Mouse (Mus musculus): ENCODE data around the gene Kalrn. TPM values are rescaled to one million over a fixed set of nuclear protein-coding genes. Genes with fewer than 3 reads are reported as not detected.

Gene Kalrn
- polyA plus RNA-seq, 1 experiment from 2014 or later, result 44.6 TPM

DNA sequence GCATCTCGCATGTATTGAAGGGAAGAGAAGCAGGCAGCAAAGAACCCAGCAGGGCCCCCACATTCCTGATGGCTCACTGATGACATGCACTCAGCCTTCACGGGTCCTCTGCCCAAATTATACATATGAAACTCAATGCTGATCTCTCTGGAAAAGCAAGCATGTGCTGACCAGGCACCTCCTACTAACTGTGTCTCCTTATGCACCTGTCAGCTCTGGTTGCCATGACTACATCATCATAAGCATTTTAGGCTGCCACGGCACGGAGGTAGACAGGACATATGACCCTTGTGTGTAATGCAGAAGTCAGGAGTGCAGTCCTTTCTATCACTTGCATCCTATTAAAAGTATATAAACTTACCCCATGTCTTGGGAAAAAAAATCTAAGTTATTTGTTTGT, 29.6 kb downstream of the Kalrn start:
- 66% methylated on average over 4 of the region's 4 CpGs for WGBS
- ATAC-seq (ENCODE audit: low FRiP score, low TSS enrichment) (no peak), DNase-seq (peak; percentile 49)
- H3K4me2 ChIP-seq (ENCODE audit: low read length), result no peak overlapping the region
- H3K4me3 ChIP-seq (replicated peaks; ENCODE audit: low read depth, low read length), result no peak overlapping the region
- no peaks in the 10 kb centered on the region for H3K27me3 ChIP-seq (ENCODE audit: control insufficient read depth, insufficient read depth, low read length)
- no peak overlapping the region for H3K9ac ChIP-seq (replicated peaks; ENCODE audit: low read length)
- H3K36me3 ChIP-seq (ENCODE audit: control insufficient read depth, insufficient read depth, low read length), result no peaks in the 10 kb centered on the region
- H3K9me3 ChIP-seq (ENCODE audit: control insufficient read depth, low read length), result no peaks in the 10 kb centered on the region
- H3K4me1 ChIP-seq (ENCODE audit: control insufficient read depth, insufficient read depth, low read length), result peaks cover 31% of the 10 kb centered on the region
- H3K27ac ChIP-seq (replicated peaks; ENCODE audit: low read depth, low read length), result no peak overlapping the region

DNA sequence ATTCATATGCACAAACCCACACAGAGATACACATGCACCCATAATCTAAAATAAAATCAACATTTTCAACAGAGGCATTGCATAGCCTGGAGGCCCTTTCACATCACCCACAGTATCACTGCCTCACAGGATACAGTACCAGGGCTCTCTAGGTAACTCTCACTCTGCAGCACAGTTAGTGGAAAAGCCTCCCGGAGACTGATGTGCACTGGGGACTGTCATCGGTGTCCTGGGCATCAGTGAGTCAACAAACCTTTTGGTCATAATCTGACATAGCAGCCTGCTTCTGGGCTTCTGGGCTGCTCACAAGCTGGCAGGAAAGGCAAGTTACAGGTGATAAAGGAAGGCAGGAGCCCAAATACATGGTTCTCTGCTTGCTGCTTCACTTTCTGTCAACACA, 31.0 kb downstream of the Kalrn start:
- Histone ChIP-seq H3K27me3 (ENCODE audit: control insufficient read depth, insufficient read depth, low read length) (no peaks in the 10 kb centered on the region), H3K9ac (replicated peaks; ENCODE audit: low read length) (no peak overlapping the region), H3K9me3 (ENCODE audit: control insufficient read depth, low read length) (no peaks in the 10 kb centered on the region), H3K36me3 (ENCODE audit: control insufficient read depth, insufficient read depth, low read length) (no peaks in the 10 kb centered on the region), H3K4me1 (ENCODE audit: control insufficient read depth, insufficient read depth, low read length) (peaks cover 25% of the 10 kb centered on the region), H3K4me2 (ENCODE audit: low read length) (no peak overlapping the region), H3K27ac (replicated peaks; ENCODE audit: low read depth, low read length) (no peak overlapping the region), H3K4me3 (replicated peaks; ENCODE audit: low read depth, low read length) (no peak overlapping the region)
- no peak for ATAC-seq (ENCODE audit: low FRiP score, low TSS enrichment)
- no peak for DNase-seq
- WGBS, result 100% methylated on average over 2 of the region's 2 CpGs

DNA sequence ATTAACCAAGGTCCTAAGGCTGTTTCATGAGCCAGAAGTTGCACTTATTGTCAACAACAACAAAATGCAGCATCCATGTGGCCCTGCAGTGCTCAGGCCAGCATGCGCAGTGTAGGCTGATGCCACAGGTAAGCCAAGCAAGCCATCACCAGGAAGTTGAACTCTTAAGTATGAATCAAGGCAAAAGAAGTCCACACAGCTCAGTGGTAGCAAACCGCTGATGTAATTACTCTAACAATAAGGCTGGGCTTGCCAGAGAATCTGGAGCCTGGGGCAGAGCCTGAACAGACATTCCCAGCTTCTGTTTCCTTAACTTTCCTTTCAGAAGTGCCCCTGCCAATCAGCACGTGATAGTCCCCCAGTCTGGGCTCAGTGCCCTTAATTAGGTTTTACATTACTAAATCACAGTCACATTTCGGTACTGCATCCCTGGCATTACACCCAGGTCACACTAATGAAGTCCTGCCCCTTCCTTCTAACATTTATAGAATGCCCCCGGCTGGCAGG, 34.6 kb downstream of the Kalrn start:
- Histone ChIP-seq H3K9me3 (ENCODE audit: control insufficient read depth, low read length) (no peaks in the 10 kb centered on the region), H3K27ac (replicated peaks; ENCODE audit: low read depth, low read length) (no peak overlapping the region), H3K4me2 (ENCODE audit: low read length) (no peak overlapping the region), H3K36me3 (ENCODE audit: control insufficient read depth, insufficient read depth, low read length) (no peaks in the 10 kb centered on the region), H3K4me1 (ENCODE audit: control insufficient read depth, insufficient read depth, low read length) (peaks cover 23% of the 10 kb centered on the region), H3K27me3 (ENCODE audit: control insufficient read depth, insufficient read depth, low read length) (no peaks in the 10 kb centered on the region), H3K4me3 (replicated peaks; ENCODE audit: low read depth, low read length) (no peak overlapping the region), H3K9ac (replicated peaks; ENCODE audit: low read length) (no peak overlapping the region)
- WGBS, result 79% methylated on average over 5 of the region's 5 CpGs
- peak; percentile 23 for DNase-seq
- ATAC-seq (ENCODE audit: low FRiP score, low TSS enrichment), result no peak

DNA sequence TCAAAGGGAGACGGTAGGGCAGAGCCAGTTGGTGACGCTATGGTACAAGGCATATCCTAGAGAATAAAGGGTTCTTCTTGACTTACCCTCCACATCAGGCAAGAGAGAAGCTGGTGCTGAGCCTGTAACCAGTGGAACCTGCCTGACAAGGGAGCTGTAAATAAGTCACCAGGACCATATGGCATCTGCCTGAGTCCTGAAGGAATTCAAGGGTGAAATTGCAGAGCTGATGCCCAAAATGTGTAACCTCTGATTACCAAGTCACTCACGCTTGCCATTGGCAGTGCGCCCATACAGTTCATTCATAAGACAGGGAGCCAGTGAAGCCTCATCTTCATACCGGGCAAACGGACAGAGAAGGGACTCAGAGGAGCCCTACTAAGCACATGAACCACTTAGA, 37.0 kb downstream of the Kalrn start:
- no peak for ATAC-seq (ENCODE audit: low FRiP score, low TSS enrichment)
- Histone ChIP-seq H3K27me3 (ENCODE audit: control insufficient read depth, insufficient read depth, low read length) (no peaks in the 10 kb centered on the region), H3K9ac (replicated peaks; ENCODE audit: low read length) (no peak overlapping the region), H3K36me3 (ENCODE audit: control insufficient read depth, insufficient read depth, low read length) (no peaks in the 10 kb centered on the region), H3K9me3 (ENCODE audit: control insufficient read depth, low read length) (no peaks in the 10 kb centered on the region), H3K4me2 (ENCODE audit: low read length) (no peak overlapping the region), H3K27ac (replicated peaks; ENCODE audit: low read depth, low read length) (no peak overlapping the region), H3K4me3 (replicated peaks; ENCODE audit: low read depth, low read length) (no peak overlapping the region), H3K4me1 (ENCODE audit: control insufficient read depth, insufficient read depth, low read length) (peaks cover 20% of the 10 kb centered on the region)
- peak; percentile 66 for DNase-seq
- 68% methylated on average over 6 of the region's 6 CpGs for WGBS

DNA sequence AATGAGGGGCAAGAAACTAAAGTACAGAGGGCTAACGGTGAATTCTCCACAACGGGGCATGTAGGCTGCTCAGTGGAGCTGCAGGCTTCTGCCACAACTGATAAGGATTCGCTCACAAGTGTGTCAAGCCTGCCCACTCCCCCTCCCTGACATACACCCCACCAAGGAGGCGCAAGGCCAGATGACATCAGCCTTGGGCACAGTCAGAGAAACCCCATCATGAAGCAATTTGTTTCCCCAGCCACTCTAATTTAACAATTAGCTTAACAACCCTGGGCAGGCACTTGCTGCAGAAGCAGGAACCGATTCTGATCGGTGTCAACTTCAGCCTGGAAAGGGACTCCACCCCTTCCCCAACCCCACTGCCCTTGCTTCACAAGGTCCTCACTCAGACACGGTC, 38.2 kb downstream of the Kalrn start:
- H3K4me2 ChIP-seq (ENCODE audit: low read length), result no peak overlapping the region
- ATAC-seq (ENCODE audit: low FRiP score, low TSS enrichment) (no peak), DNase-seq (no peak)
- H3K27ac ChIP-seq (replicated peaks; ENCODE audit: low read depth, low read length), result no peak overlapping the region
- H3K9ac ChIP-seq (replicated peaks; ENCODE audit: low read length), result no peak overlapping the region
- no peaks in the 10 kb centered on the region for H3K36me3 ChIP-seq (ENCODE audit: control insufficient read depth, insufficient read depth, low read length)
- H3K27me3 ChIP-seq (ENCODE audit: control insufficient read depth, insufficient read depth, low read length), result no peaks in the 10 kb centered on the region
- no peaks in the 10 kb centered on the region for H3K9me3 ChIP-seq (ENCODE audit: control insufficient read depth, low read length)
- no peak overlapping the region for H3K4me3 ChIP-seq (replicated peaks; ENCODE audit: low read depth, low read length)
- 70% methylated on average over 7 of the region's 7 CpGs for WGBS
- H3K4me1 ChIP-seq (ENCODE audit: control insufficient read depth, insufficient read depth, low read length), result peaks cover 13% of the 10 kb centered on the region

DNA sequence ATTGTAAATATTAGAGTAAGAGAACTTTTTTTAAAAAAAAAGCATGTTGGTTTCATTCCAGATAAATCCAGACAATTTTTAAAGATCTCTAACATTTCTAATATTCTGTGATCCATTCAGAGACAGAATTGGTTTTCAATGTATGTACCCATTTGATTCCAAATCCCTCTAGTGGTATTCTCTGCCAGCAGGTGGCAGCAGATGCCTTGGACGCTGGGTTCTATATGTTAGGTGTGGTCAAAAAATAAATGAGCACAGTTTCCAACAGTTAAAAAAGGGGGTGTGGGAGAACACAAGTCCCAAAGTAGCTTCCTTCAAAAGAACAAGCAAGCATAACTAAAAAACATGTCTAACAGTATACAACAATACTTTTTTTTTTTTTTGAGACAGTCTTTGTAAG, 41.8 kb downstream of the Kalrn start:
- Histone ChIP-seq H3K27me3 (ENCODE audit: control insufficient read depth, insufficient read depth, low read length) (no peaks in the 10 kb centered on the region), H3K4me3 (replicated peaks; ENCODE audit: low read depth, low read length) (no peak overlapping the region), H3K36me3 (ENCODE audit: control insufficient read depth, insufficient read depth, low read length) (no peaks in the 10 kb centered on the region), H3K27ac (replicated peaks; ENCODE audit: low read depth, low read length) (no peak overlapping the region), H3K9me3 (ENCODE audit: control insufficient read depth, low read length) (no peaks in the 10 kb centered on the region), H3K4me1 (ENCODE audit: control insufficient read depth, insufficient read depth, low read length) (peaks cover 24% of the 10 kb centered on the region), H3K4me2 (ENCODE audit: low read length) (no peak overlapping the region), H3K9ac (replicated peaks; ENCODE audit: low read length) (no peak overlapping the region)
- no peak for ATAC-seq (ENCODE audit: low FRiP score, low TSS enrichment)
- peak; percentile 72 for DNase-seq
- WGBS, result 5% methylated on average over 1 of the region's 1 CpGs

DNA sequence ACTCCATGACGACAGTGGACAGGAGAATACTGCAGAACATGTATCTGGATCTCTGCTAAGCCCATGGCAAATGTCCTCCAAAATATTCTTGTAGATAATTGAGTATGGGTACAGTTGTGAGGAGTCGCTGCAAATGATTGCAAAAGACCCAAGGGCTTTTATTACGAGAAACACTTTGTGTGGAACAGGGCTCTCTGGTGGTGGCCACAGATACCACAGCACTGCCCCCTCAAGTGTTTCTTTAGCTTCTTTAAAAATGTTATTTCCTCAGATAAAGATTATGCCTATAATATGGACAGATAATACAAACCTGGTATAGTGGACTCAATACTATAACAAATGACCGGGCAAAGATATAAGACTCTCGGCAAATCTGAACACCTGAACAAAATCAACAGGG, 43.3 kb downstream of the Kalrn start:
- ATAC-seq (ENCODE audit: low FRiP score, low TSS enrichment) (no peak), DNase-seq (no peak)
- no peak overlapping the region for H3K4me2 ChIP-seq (ENCODE audit: low read length)
- H3K27ac ChIP-seq (replicated peaks; ENCODE audit: low read depth, low read length), result no peak overlapping the region
- H3K4me3 ChIP-seq (replicated peaks; ENCODE audit: low read depth, low read length), result no peak overlapping the region
- H3K27me3 ChIP-seq (ENCODE audit: control insufficient read depth, insufficient read depth, low read length), result no peaks in the 10 kb centered on the region
- no peak overlapping the region for H3K9ac ChIP-seq (replicated peaks; ENCODE audit: low read length)
- peaks cover 13% of the 10 kb centered on the region; the same call in 1 of the 2 replicates for H3K4me1 ChIP-seq (ENCODE audit: control insufficient read depth, insufficient read depth, low read length)
- no peaks in the 10 kb centered on the region for H3K9me3 ChIP-seq (ENCODE audit: control insufficient read depth, low read length)
- H3K36me3 ChIP-seq (ENCODE audit: control insufficient read depth, insufficient read depth, low read length), result no peaks in the 10 kb centered on the region
- WGBS, result 89% methylated on average over 5 of the region's 5 CpGs

DNA sequence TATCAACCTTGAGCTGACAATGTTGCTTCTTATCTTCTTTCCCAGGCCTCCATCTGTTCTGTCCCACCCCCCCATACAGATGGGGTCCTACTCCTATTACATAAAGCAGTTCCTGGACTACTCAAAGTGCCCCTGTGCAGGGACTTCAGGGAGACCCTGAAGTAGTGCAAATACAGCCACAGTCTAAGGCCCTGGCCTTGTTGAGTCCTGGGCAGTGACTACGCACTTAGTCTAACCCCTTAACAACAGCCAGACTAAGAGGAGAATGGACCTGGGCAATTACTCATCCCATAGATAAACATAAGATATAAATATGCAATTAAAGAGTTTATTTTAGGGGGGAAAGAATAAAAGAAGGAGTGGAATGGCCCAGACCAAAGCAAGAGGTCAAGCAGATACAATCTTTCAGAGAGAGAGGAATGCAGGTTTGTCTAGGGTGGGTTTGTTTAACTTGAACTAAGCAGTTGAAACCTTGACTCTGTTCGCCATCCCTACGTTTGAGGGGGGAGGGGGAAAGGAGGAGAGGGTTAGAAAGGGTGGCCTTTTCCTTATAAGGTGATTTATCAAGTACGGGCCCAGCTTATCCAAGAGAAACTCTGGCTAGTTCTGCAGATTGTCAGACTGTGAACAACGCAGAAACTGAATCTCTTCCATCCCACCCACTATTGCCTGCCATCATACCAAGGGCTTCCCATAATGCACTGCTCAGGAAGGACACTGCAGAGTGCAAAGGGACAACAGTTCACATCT, 44.9 kb downstream of the Kalrn start:
- Histone ChIP-seq H3K4me1 (ENCODE audit: control insufficient read depth, insufficient read depth, low read length) (0 out of 2 replicates have a peak, but pooled peaks cover 12% of the 10 kb centered on the region), H3K36me3 (ENCODE audit: control insufficient read depth, insufficient read depth, low read length) (no peaks in the 10 kb centered on the region), H3K27ac (replicated peaks; ENCODE audit: low read depth, low read length) (no peak overlapping the region), H3K4me2 (ENCODE audit: low read length) (no peak overlapping the region), H3K9me3 (ENCODE audit: control insufficient read depth, low read length) (no peaks in the 10 kb centered on the region), H3K27me3 (ENCODE audit: control insufficient read depth, insufficient read depth, low read length) (no peaks in the 10 kb centered on the region), H3K4me3 (replicated peaks; ENCODE audit: low read depth, low read length) (no peak overlapping the region), H3K9ac (replicated peaks; ENCODE audit: low read length) (no peak overlapping the region)
- WGBS, result 83% methylated on average over 5 of the region's 5 CpGs
- no peak for ATAC-seq (ENCODE audit: low FRiP score, low TSS enrichment)
- no peak for DNase-seq

DNA sequence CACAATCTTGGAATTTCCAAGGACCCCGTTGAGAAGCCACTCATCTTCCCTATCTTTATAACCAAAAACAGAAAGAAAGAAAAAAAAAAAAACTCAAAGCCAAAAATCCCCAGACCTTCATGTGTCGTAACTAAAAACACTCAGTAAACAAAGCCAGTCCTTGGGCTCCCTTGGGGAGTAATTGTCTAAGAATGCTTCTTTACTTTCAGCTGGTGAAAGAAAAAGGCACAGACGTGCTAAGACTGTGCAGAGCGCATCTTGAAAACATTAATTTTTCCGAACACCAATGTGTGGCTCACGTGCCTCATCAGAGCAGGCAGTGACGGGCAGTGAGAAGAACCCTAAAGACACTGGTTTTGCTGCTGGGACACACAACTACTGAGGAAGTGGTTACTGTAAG, 47.0 kb downstream of the Kalrn start:
- WGBS, result 76% methylated on average over 7 of the region's 7 CpGs
- no peak for ATAC-seq (ENCODE audit: low FRiP score, low TSS enrichment)
- H3K4me2 ChIP-seq (ENCODE audit: low read length), result no peak overlapping the region
- no peaks in the 10 kb centered on the region for H3K36me3 ChIP-seq (ENCODE audit: control insufficient read depth, insufficient read depth, low read length)
- no peak overlapping the region for H3K27ac ChIP-seq (replicated peaks; ENCODE audit: low read depth, low read length)
- H3K9me3 ChIP-seq (ENCODE audit: control insufficient read depth, low read length), result no peaks in the 10 kb centered on the region
- no peaks in the 10 kb centered on the region for H3K27me3 ChIP-seq (ENCODE audit: control insufficient read depth, insufficient read depth, low read length)
- no peak overlapping the region for H3K9ac ChIP-seq (replicated peaks; ENCODE audit: low read length)
- DNase-seq, result no peak
- H3K4me1 ChIP-seq (ENCODE audit: control insufficient read depth, insufficient read depth, low read length), result 0 out of 2 replicates have a peak, but pooled peaks cover 12% of the 10 kb centered on the region
- no peak overlapping the region for H3K4me3 ChIP-seq (replicated peaks; ENCODE audit: low read depth, low read length)
